Mouse (Mus musculus) kidney, postnatal 4 days (tissue): ENCODE measurements around the gene Olfr871.
"Not testable (repeated sequence)": the region's sequence is repeated elsewhere in the genome, so short reads cannot be mapped to it uniquely, and the experiment has no call there.

Experiments
- DNase-seq, 2 experiments: peaks; one replicate each; pipeline ENCODE4 v3.0.0; 2021; ENCODE audit warnings: mixed read lengths in 2 of 2

The Olfr871 gene

DNA sequence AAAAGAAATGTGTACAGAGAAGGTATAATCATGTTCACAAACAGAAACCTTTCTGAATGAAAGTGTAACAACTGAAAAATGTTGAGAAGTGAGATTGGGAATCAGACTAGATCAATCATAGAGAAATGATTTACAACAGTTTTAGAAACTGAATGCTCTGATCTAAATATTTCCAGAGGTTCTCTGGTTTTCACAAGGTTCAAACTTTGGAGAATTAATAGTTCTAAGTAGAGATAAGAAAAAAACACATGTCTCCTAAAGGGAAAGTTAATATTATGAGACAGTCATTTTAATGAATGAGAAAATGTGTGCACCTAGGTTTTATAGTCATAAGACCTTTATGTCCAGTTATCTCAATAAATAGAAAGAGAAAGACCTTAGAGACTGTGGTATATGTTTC is at the start of gene Olfr871:
Gene Olfr871 (plus strand): TSS at position 301 of the 400 bp plus-strand sequence.
- no peak for DNase-seq

DNA sequence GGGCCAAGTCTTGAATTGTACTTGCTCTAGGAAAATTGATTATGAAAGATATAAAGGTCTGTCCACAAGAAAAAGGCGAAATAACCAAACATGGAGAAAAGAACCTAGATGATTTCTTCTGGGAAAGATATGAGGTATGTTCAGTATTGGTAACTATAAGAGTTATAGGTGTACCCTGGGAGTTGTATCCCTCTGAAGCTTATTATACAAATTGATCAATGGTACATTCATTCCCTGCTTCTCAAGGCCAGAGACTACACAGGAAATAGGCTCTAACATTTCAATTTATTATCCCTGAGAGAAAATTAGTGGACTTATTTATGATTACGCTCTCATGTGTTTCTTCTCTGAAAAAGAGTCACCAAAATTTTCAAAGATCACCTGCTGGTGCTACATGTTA is 38.0 kb upstream of the Olfr871 start, which contains the start of gene Olfr870:
Gene Olfr870 (minus strand): TSS at position 101 of the 400 bp plus-strand sequence.
- no peak for DNase-seq

- no peak for DNase-seq
These were observed 32.5 kb upstream of the Olfr871 start for GRCm38 (mm10) chr9:20179463-20179862.

DNA sequence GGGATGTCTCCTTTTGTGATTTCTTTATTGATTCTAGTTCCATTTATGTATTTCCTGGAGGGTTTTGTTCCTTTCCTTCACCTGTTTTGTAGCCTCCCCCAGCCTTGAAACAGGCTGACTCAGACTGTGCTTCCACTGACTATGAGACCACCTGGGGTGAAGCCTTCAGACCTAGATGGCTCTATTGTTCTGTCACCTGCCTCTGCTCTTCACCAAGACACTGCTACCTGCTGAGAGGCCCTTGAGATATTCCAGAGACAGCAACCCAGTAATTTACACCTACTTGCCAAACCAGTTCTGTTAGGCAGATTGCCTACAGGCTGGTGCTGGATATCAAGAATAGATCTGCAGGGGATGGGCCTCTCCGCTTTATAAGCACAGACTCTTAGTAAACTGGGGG is 9.9 kb upstream of the Olfr871 start:
- no peak for DNase-seq

- DNase-seq: not testable (repeated sequence)
These were observed 8.5 kb upstream of the Olfr871 start for GRCm38 (mm10) chr9:20203413-20203984.

- no peak for DNase-seq
These were observed 1.2 kb upstream of the Olfr871 start for GRCm38 (mm10) chr9:20210812-20211211.

GRCm38 (mm10) chr9:20211477-20211876 is 530 bp upstream of the Olfr871 start:
- no peak for DNase-seq

DNA sequence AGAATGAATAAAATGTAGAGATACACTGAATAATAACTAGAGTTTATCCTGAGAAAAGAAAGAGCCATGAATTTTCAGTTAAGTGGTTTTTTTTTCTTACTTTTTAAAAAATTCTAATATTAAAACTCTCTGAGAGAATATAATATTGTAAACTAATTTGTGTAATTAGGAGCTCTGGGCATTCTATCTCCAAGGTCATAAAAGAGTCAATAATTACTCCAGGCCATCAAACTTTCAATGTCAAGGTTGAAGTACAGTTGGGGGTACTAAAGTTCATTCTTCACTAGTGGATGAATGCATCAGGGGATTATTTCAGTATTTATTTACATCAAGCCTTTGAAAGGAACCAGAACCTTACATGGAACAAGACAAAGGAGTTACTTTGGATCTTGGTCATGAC is 24.8 kb downstream of the Olfr871 start, which contains the start of gene Olfr872:
Gene Olfr872 (plus strand): TSS at position 301 of the 400 bp plus-strand sequence.
- DNase-seq: no peak

DNA sequence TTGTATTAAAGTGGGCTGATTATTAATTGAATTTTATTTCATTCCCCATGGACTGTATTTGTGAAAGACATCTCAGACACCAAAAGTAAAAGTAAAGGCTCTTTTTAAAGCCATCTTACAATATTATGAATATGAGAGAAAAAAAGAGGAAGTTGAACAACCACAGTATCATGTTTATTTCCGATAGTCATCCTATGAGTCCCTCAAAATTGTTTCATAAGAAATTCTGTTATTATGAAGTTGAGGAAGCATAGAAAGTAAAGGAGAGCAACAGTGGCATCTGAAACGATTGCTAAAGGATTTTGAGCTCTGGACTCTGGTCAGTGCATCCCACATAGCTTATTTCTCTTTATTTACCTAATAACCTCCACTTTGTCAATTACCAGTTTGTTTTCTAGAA is 25.4 kb downstream of the Olfr871 start:
- no peak for DNase-seq
